Mouse (Mus musculus): ENCODE measurements at regions not wholly inside any gene's neighbourhood (a gene's known extent, or its start where the extent isn't known, plus 50 kb on each side); places are given as distances from the start of the nearest gene placed in this dataset.

- WGBS, result 74% methylated on average over 5 of the region's 5 CpGs
- Histone ChIP-seq H3K4me1 (ENCODE audit: control insufficient read depth, insufficient read depth, low read length) (peaks cover 4% of the 10 kb centered on the region), H3K4me3 (ENCODE audit: insufficient read depth, low read depth, low read length) (no peak overlapping the region), H3K27ac (ENCODE audit: insufficient read depth, low read depth, low read length) (no peak overlapping the region)
- no peak for TF ChIP-seq POLR2A (IDR thresholded peaks at IDR 0.05; ENCODE audit: insufficient read depth, low read depth, low read length)
- TF ChIP-seq CTCF (IDR thresholded peaks at IDR 0.05; ENCODE audit: insufficient read depth, low read depth, low read length), result no peak
Measured at GRCm38 (mm10) chr1:35926191-35927048, 141.8 kb upstream of the Hs6st1 start.

GRCm38 (mm10) chr1:35927049-35927415, 141.2 kb upstream of the Hs6st1 start:
- no peak overlapping the region for H3K27ac ChIP-seq (ENCODE audit: insufficient read depth, low read depth, low read length)
- WGBS, result 80% methylated on average over 3 of the region's 3 CpGs
- TF ChIP-seq POLR2A (IDR thresholded peaks at IDR 0.05; ENCODE audit: insufficient read depth, low read depth, low read length), result no peak
- H3K4me1 ChIP-seq (ENCODE audit: control insufficient read depth, insufficient read depth, low read length), result peaks cover 4% of the 10 kb centered on the region
- H3K4me3 ChIP-seq (ENCODE audit: insufficient read depth, low read depth, low read length), result no peak overlapping the region

GRCm38 (mm10) chr1:35930351-35930750, 137.8 kb upstream of the Hs6st1 start:
- TF ChIP-seq CTCF (IDR thresholded peaks at IDR 0.05; ENCODE audit: insufficient read depth, low read depth, low read length) (no peak), POLR2A (IDR thresholded peaks at IDR 0.05; ENCODE audit: insufficient read depth, low read depth, low read length) (no peak)
- H3K4me1 ChIP-seq (ENCODE audit: control insufficient read depth, insufficient read depth, low read length), result peaks cover 11% of the 10 kb centered on the region
- H3K27ac ChIP-seq (ENCODE audit: insufficient read depth, low read depth, low read length), result no peak overlapping the region
- H3K4me3 ChIP-seq (ENCODE audit: insufficient read depth, low read depth, low read length), result no peak overlapping the region
- 90% methylated on average over 3 of the region's 3 CpGs for WGBS

- Histone ChIP-seq H3K27ac (ENCODE audit: insufficient read depth, low read depth, low read length) (no peak overlapping the region), H3K4me1 (ENCODE audit: control insufficient read depth, insufficient read depth, low read length) (peaks cover 14% of the 10 kb centered on the region), H3K4me3 (ENCODE audit: insufficient read depth, low read depth, low read length) (no peak overlapping the region)
- TF ChIP-seq POLR2A (IDR thresholded peaks at IDR 0.05; ENCODE audit: insufficient read depth, low read depth, low read length) (no peak), CTCF (IDR thresholded peaks at IDR 0.05; ENCODE audit: insufficient read depth, low read depth, low read length) (no peak)
- 91% methylated on average over 7 of the region's 7 CpGs for WGBS
Measured at GRCm38 (mm10) chr1:35931056-35931455, 137.1 kb upstream of the Hs6st1 start.

- 90% methylated on average over 7 of the region's 7 CpGs for WGBS
- H3K4me3 ChIP-seq (ENCODE audit: insufficient read depth, low read depth, low read length), result no peak overlapping the region
- H3K27ac ChIP-seq (ENCODE audit: insufficient read depth, low read depth, low read length), result no peak overlapping the region
- peaks cover 10% of the 10 kb centered on the region for H3K4me1 ChIP-seq (ENCODE audit: control insufficient read depth, insufficient read depth, low read length)
- no peak for TF ChIP-seq POLR2A (IDR thresholded peaks at IDR 0.05; ENCODE audit: insufficient read depth, low read depth, low read length)
- TF ChIP-seq CTCF (IDR thresholded peaks at IDR 0.05; ENCODE audit: insufficient read depth, low read depth, low read length), result no peak
Measured at GRCm38 (mm10) chr1:35933511-35933910, 134.7 kb upstream of the Hs6st1 start.

GRCm38 (mm10) chr1:35935099-35935651, 133.0 kb upstream of the Hs6st1 start:
- TF ChIP-seq POLR2A (IDR thresholded peaks at IDR 0.05; ENCODE audit: insufficient read depth, low read depth, low read length), result no peak
- TF ChIP-seq CTCF (IDR thresholded peaks at IDR 0.05; ENCODE audit: insufficient read depth, low read depth, low read length), result no peak
- WGBS, result 43% methylated on average over 7 of the region's 7 CpGs
- H3K4me3 ChIP-seq (ENCODE audit: insufficient read depth, low read depth, low read length), result no peak overlapping the region
- peaks cover 10% of the 10 kb centered on the region for H3K4me1 ChIP-seq (ENCODE audit: control insufficient read depth, insufficient read depth, low read length)
- no peak overlapping the region for H3K27ac ChIP-seq (ENCODE audit: insufficient read depth, low read depth, low read length)

- 91% methylated on average over 5 of the region's 5 CpGs for WGBS
- no peak for TF ChIP-seq POLR2A (IDR thresholded peaks at IDR 0.05; ENCODE audit: insufficient read depth, low read depth, low read length)
- no peak for TF ChIP-seq CTCF (IDR thresholded peaks at IDR 0.05; ENCODE audit: insufficient read depth, low read depth, low read length)
- Histone ChIP-seq H3K4me1 (ENCODE audit: control insufficient read depth, insufficient read depth, low read length) (peaks cover 10% of the 10 kb centered on the region), H3K27ac (ENCODE audit: insufficient read depth, low read depth, low read length) (no peak overlapping the region), H3K4me3 (ENCODE audit: insufficient read depth, low read depth, low read length) (no peak overlapping the region)
Measured at GRCm38 (mm10) chr1:35936362-35937093, 131.7 kb upstream of the Hs6st1 start.

GRCm38 (mm10) chr1:35940236-35940635, 128.0 kb upstream of the Hs6st1 start:
- WGBS, result 77% methylated on average over 2 of the region's 2 CpGs
- Histone ChIP-seq H3K4me1 (ENCODE audit: control insufficient read depth, insufficient read depth, low read length) (peaks cover 4% of the 10 kb centered on the region; the same call in 1 of the 2 replicates), H3K4me3 (ENCODE audit: insufficient read depth, low read depth, low read length) (no peak overlapping the region), H3K27ac (ENCODE audit: insufficient read depth, low read depth, low read length) (no peak overlapping the region)
- no peak for TF ChIP-seq POLR2A (IDR thresholded peaks at IDR 0.05; ENCODE audit: insufficient read depth, low read depth, low read length)
- no peak for TF ChIP-seq CTCF (IDR thresholded peaks at IDR 0.05; ENCODE audit: insufficient read depth, low read depth, low read length)

- no peaks in the 10 kb centered on the region for H3K4me1 ChIP-seq (ENCODE audit: control insufficient read depth, insufficient read depth, low read length)
- no peak overlapping the region for H3K27ac ChIP-seq (ENCODE audit: insufficient read depth, low read depth, low read length)
- TF ChIP-seq POLR2A (IDR thresholded peaks at IDR 0.05; ENCODE audit: insufficient read depth, low read depth, low read length), result no peak
- no peak for TF ChIP-seq CTCF (IDR thresholded peaks at IDR 0.05; ENCODE audit: insufficient read depth, low read depth, low read length)
- H3K4me3 ChIP-seq (ENCODE audit: insufficient read depth, low read depth, low read length), result no peak overlapping the region
- WGBS, result 56% methylated on average over 8 of the region's 8 CpGs
Measured at GRCm38 (mm10) chr1:35941642-35942077, 126.5 kb upstream of the Hs6st1 start.

Measured in olfactory bulb, adult 2 months (tissue).